8 mouse cellular contexts compared by ENCODE assay signal in genomic region chr6:47650463-47651384, GRCm38 (mm10). TPM values are rescaled to one million over a fixed set of nuclear protein-coding genes. Genes with fewer than 3 reads are reported as not detected.
DNase-seq lines count a peak whose midpoint lies in the region; ATAC-seq and TF ChIP-seq lines count a peak whose summit lies in the region.

No protein-coding gene starts in this region.

- H3K27ac ChIP-seq in forebrain, embryonic 14.5 days (ENCODE audit: low read depth, low read length) = peak overlapping the region; percentile 70

- WGBS in forebrain, embryonic 14.5 days = 1% methylated on average over 43 of the region's 46 CpGs
- WGBS in lung, adult 2 months = 3% methylated on average over 46 of the region's 46 CpGs

- intact Hi-C loops in heart, postnatal 14 days (cut with DNase I) = loop anchor here (5.0 kb wide), 1 partner anchor 198 kb away; the partner anchor contains the start of gene Cul1

- H3K9me3 ChIP-seq in forebrain, embryonic 14.5 days (replicated peaks; ENCODE audit: control insufficient read depth, low read length) = no peaks in the 10 kb centered on the region

- peak; percentile 97 for ATAC-seq in forebrain, embryonic 14.5 days
- peak; percentile 84 for ATAC-seq in neutrophil, adult 5-6 weeks (ENCODE audit: extremely low read depth, insufficient number of reproducible peaks, low FRiP score, poor library complexity, severe bottlenecking)

- TF ChIP-seq CTCF in lung, adult 2 months (IDR thresholded peaks at IDR 0.05; ENCODE audit: insufficient read depth, low read length) = peak; percentile 50; the same call in 1 of the 2 replicates

- H3K4me3 ChIP-seq in forebrain, embryonic 14.5 days (ENCODE audit: low read depth, low read length) = peak overlapping the region; percentile 66
- peak overlapping the region; percentile 81 for H3K4me3 ChIP-seq in lung, adult 2 months (replicated peaks; ENCODE audit: extremely low read depth, low read depth, low read length)

- H3K4me2 ChIP-seq in forebrain, embryonic 14.5 days (ENCODE audit: low read length) = peak overlapping the region; percentile 64

- H3K27me3 ChIP-seq in forebrain, embryonic 14.5 days (replicated peaks; ENCODE audit: control insufficient read depth, insufficient read depth, low read length) = no peaks in the 10 kb centered on the region

- peak overlapping the region; percentile 70 for H3K9ac ChIP-seq in forebrain, embryonic 14.5 days (ENCODE audit: low read length)

- TF ChIP-seq POLR2A in lung, adult 2 months (IDR thresholded peaks at IDR 0.05; ENCODE audit: borderline replicate concordance, extremely low read depth, low read depth, low read length) = peak; percentile 23; the same call in 1 of the 2 replicates

- no peaks in the 10 kb centered on the region for H3K4me1 ChIP-seq in forebrain, embryonic 14.5 days (ENCODE audit: control insufficient read depth, insufficient read depth, low read length)
- no peaks in the 10 kb centered on the region for H3K4me1 ChIP-seq in lung, adult 2 months (ENCODE audit: control insufficient read depth, insufficient read depth, low read length)

- H3K36me3 ChIP-seq in forebrain, embryonic 14.5 days (ENCODE audit: control insufficient read depth, insufficient read depth, low read length) = no peaks in the 10 kb centered on the region

- DNase-seq in ES-CJ7 (ENCODE audit: low read depth, low spot score) = peak; percentile 93
- peak; percentile 99 for DNase-seq in cerebellum, adult 11 months
- peak; percentile 91 for DNase-seq in forebrain, embryonic 14.5 days (ENCODE audit: low spot score)
- DNase-seq in heart, postnatal 14 days = peak; percentile 96 to 99
- peak; percentile 100 for DNase-seq in layer of hippocampus, adult 18-20 months (ENCODE audit: low spot score in 2 of 2)
- DNase-seq in lung, adult 2 months = peak; percentile 94
- DNase-seq in thymus, adult 18-20 months = peak; percentile 88 to 90

RNA-seq across cellular contexts. Expression of gene Ezh2, which starts 55.6 kb away (rescaled TPM):
- 130 and 142 TPM in 2 replicates for polyA plus RNA-seq in forebrain, embryonic 14.5 days (2014; fragmentation: Nextera tagmentation; extraction: Ambion mirVana)
- total RNA-seq in heart, postnatal 14 days (2021) = 10 to 100 TPM; 16.3 to 28.0 TPM
- total RNA-seq in layer of hippocampus, adult 18-20 months (2021) = 10 to 100 TPM in 1 of 2 experiments, 1 to 10 TPM in 1; 9.8 to 13.7 TPM
- polyA plus RNA-seq in lung, adult 2 months (2012; rRNA removed) = 2.6 and 4.9 TPM in 2 replicates
- total RNA-seq in neutrophil, adult 5-6 weeks (2017) = 37.0 and 40.3 TPM in 2 replicates

Comparison
In these comparisons a context has a peak if more than half of its experiments do, and no peak if none do; other contexts are left out.
1. Peak in every context shown above with its lines: DNase-seq, ATAC-seq, H3K4me3 ChIP-seq and H3K27ac ChIP-seq.